Mouse (Mus musculus) heart, postnatal 0 days (tissue): Measurements from ENCODE around the gene Mtrf1l.

Source experiments
- CTCF ChIP-seq: IDR thresholded peaks from 2 replicates; pipeline ENCODE4 v1.5.1; 2016; ENCODE audit warnings: antibody characterized with exemption, control low read depth, low read depth
- EP300 ChIP-seq: IDR thresholded peaks from 2 replicates; pipeline ENCODE4 v1.6.1; 2016; ENCODE audit warnings: antibody characterized with exemption, low read depth

GRCm38 (mm10) chr10:5824779-5825178 lies 1.1 kb upstream of the Mtrf1l start:
- TF ChIP-seq EP300 (no peak), CTCF (peak; percentile 66)
